Mouse (Mus musculus) spleen, postnatal 4 days (tissue): ENCODE measurements at regions not wholly inside any gene's neighbourhood (a gene's known extent, or its start where the extent isn't known, plus 50 kb on each side); places are given as distances from the start of the nearest gene placed in this dataset.
A peak's percentile ranks its signal among the peaks of the same experiment; 100 is the strongest.

Source experiments
- DNase-seq, 2 experiments: peaks; one replicate each; pipeline ENCODE4 v3.0.0; 2022; ENCODE audit warnings: low spot score in 2 of 2

GRCm38 (mm10) chrX:31775937-31776336 is 59.0 kb upstream of the Btbd35f25 start:
- DNase-seq, result peak in 1 of 2 experiments; percentile 60

- peak in 1 of 2 experiments; percentile 47 for DNase-seq
Measured at GRCm38 (mm10) chrX:31775255-31775654, 58.3 kb upstream of the Btbd35f25 start.
